Mouse (Mus musculus) layer of hippocampus, postnatal 36 days (tissue): Measurements from ENCODE around the gene Cpne7. TPM values are rescaled to one million over a fixed set of nuclear protein-coding genes. Genes with fewer than 3 reads are reported as not detected.

Experiments used
- DNase-seq, 2 experiments: peaks; one replicate each; pipeline ENCODE4 v3.0.0; 2022
- total RNA-seq, 2 experiments: library from RNA; stranded (reverse); gene quantifications; 2 replicates each; pipeline ENCODE4 v1.2.3; 2021

Gene Cpne7
- total RNA-seq, 2 experiments from 2014 or later = 305 to 318 TPM

GRCm38 (mm10) chr8:123114644-123115043, 2.5 kb upstream of the Cpne7 start:
- DNase-seq = no peak

GRCm38 (mm10) chr8:123117744-123118143, 570 bp downstream of the Cpne7 start:
- DNase-seq = no peak

GRCm38 (mm10) chr8:123122059-123122458, 4.9 kb downstream of the Cpne7 start:
- DNase-seq = no peak

- DNase-seq = no peak
Measured at GRCm38 (mm10) chr8:123122670-123123069, 5.5 kb downstream of the Cpne7 start.

- DNase-seq = no peak
Measured at GRCm38 (mm10) chr8:123126193-123126816, 9.1 kb downstream of the Cpne7 start.

GRCm38 (mm10) chr8:123131041-123131440, 13.9 kb downstream of the Cpne7 start:
- no peak for DNase-seq

GRCm38 (mm10) chr8:123132953-123133352, 15.8 kb downstream of the Cpne7 start:
- DNase-seq = no peak

- no peak for DNase-seq
Measured at GRCm38 (mm10) chr8:123134149-123134713, 17.1 kb downstream of the Cpne7 start.

GRCm38 (mm10) chr8:123135406-123135805, 18.2 kb downstream of the Cpne7 start:
- peak in 1 of 2 experiments; percentile 45 for DNase-seq

GRCm38 (mm10) chr8:123135806-123136205, 18.6 kb downstream of the Cpne7 start:
- DNase-seq = no peak

- no peak for DNase-seq
Measured at GRCm38 (mm10) chr8:123136287-123136686, 19.1 kb downstream of the Cpne7 start.

GRCm38 (mm10) chr8:123137645-123138077, 20.5 kb downstream of the Cpne7 start:
- DNase-seq = peak; percentile 62 to 71

GRCm38 (mm10) chr8:123138741-123139140, 21.6 kb downstream of the Cpne7 start:
- DNase-seq = no peak

GRCm38 (mm10) chr8:123141741-123142462, 24.7 kb downstream of the Cpne7 start:
- DNase-seq = peak in 1 of 2 experiments; percentile 49

- no peak for DNase-seq
Measured at GRCm38 (mm10) chr8:123145279-123145678, 28.1 kb downstream of the Cpne7 start.

- DNase-seq = peak; percentile 61 to 62
Measured at GRCm38 (mm10) chr8:123146390-123146789, 29.2 kb downstream of the Cpne7 start.

- DNase-seq = peak; percentile 41 to 60
Measured at GRCm38 (mm10) chr8:123150737-123151171, 33.6 kb downstream of the Cpne7 start.

- DNase-seq = no peak
Measured at GRCm38 (mm10) chr8:123155177-123155576, 38.0 kb downstream of the Cpne7 start.

- DNase-seq = no peak
Measured at GRCm38 (mm10) chr8:123156070-123156773, 39.0 kb downstream of the Cpne7 start.

GRCm38 (mm10) chr8:123157888-123158465, 40.8 kb downstream of the Cpne7 start, which contains the start of gene Sult5a1:
Gene Sult5a1, minus strand, starts transcription at chr8:123158315.
- no peak for DNase-seq

- DNase-seq = no peak
Measured at GRCm38 (mm10) chr8:123181391-123181790, 64.2 kb downstream of the Cpne7 start.
